Mouse (Mus musculus) G1E (cell line): ENCODE data around the gene Scarb1.

Experiments used
- CTCF ChIP-seq: IDR thresholded peaks from 2 replicates; pipeline ENCODE4 v1.5.1; 2012; ENCODE audit warnings: low read depth, low read length, inconsistent platforms, mixed read lengths
- GATA1 ChIP-seq: IDR thresholded peaks from 2 replicates; pipeline ENCODE4 v1.6.1; 2012; ENCODE audit warnings: borderline replicate concordance, low read length, inconsistent platforms, mixed read lengths
- GATA2 ChIP-seq: IDR thresholded peaks from 2 replicates; pipeline ENCODE4 v1.6.1; 2012; ENCODE audit warnings: low read depth, low read length, inconsistent platforms, borderline replicate concordance
- POLR2AphosphoS5 ChIP-seq: IDR thresholded peaks from 2 replicates; pipeline ENCODE4 v1.6.1; 2012; ENCODE audit warnings: low read depth, low read length, inconsistent platforms; ENCODE audit not compliant: insufficient replicate concordance
- TAL1 ChIP-seq: conservative IDR thresholded peaks from 2 replicates; pipeline ENCODE4 v1.6.1; 2012; ENCODE audit warnings: low read depth, low read length, inconsistent platforms, mixed read lengths

DNA sequence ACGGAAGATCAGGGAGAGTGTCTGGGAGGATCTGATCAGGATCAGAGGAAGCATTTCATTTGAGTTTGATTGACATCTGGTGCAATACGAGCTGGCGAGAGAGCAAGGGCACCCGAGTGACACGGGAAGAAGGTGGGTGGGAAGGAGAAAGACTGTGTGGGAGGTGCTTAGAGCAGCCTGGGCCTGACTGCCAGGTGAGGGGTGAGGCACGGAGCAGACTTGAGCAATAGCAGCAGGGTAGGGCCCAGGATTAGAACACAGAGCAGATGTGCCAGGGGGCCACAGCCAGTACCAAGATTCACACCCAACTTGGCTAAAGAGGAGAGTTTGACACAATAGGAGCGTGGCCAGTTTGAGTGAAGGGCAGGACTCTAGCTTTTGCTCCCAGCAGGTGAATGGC lies 47.9 kb downstream of the Scarb1 start:
- no peak for TF ChIP-seq CTCF
- no peak for TF ChIP-seq TAL1
- no peak for TF ChIP-seq GATA1
- TF ChIP-seq GATA2, result no peak
- TF ChIP-seq POLR2AphosphoS5, result no peak
